Mouse (Mus musculus) right cerebral cortex, adult 2 months (tissue): ENCODE results near the gene Knstrn.
A peak's percentile ranks its signal among the peaks of the same experiment; 100 is the strongest.

Source experiments
- DNase-seq, 2 experiments: peaks; one replicate each; pipeline ENCODE4 v3.0.0; 2021 to 2022; ENCODE audit warnings: low spot score in 2 of 2

Gene Knstrn

DNA sequence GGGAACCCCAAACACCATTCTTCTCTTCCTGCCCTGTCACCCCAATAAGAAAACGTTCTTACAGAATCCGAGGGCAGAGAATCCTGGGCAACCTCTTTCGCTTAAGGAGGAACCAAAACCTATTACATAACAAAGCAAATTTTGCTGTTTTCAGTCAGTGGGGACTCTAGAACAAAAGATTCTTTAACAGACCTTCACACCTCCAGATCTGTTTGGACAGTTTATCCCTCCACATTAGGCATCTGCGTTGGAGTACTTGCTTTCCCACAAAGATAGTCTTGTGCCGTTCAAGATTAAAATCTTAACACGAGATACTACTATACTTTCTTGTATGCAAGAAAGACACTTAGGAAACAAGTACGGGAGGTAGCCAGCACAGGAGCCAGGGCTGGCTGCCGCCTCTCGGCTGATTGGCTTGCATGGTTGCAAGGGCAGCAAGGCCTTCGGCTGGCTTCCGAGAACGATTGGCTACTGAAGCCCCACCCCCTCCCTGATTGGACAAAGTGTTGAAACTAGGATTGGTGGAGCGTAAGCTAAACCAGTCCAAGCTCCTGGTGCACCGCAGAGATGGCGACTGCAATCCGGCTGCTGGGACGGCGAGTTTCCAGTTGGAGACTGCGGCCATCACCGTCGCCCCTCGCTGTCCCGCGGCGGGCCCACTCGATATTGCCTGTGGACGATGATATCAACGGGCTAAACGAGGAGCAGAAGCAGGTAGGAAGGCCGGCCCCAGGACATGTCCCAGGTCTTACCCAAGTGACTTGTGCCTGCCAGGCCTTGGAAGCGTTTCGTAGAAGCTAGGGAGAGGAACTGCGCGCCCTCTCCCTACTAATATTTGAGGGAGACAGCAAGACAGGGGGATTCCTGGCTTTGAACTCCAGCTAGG, 47.9 kb downstream of the Knstrn start, which contains the start of gene Ivd:
Gene Ivd, plus strand, starts transcription at position 501 of the 886 bp plus-strand sequence.
- peak; percentile 92 to 93 for DNase-seq

DNA sequence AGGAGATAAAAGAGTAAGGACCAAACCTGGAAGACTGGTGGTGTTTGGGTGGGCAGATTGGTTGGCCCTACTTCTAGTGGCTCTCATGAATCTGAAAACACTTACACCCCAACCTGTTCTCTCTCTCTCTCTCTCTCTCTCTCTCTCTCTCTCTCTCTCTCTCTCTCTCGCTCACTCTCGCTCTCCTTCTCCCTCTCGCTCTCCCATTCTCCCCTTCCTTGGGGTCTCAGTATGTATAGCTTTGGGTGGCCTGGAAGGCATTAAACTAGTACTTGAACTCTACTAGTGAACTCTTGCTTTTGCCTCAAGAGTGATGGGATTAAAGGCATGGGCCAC, 48.5 kb downstream of the Knstrn start:
- DNase-seq, result no peak

DNA sequence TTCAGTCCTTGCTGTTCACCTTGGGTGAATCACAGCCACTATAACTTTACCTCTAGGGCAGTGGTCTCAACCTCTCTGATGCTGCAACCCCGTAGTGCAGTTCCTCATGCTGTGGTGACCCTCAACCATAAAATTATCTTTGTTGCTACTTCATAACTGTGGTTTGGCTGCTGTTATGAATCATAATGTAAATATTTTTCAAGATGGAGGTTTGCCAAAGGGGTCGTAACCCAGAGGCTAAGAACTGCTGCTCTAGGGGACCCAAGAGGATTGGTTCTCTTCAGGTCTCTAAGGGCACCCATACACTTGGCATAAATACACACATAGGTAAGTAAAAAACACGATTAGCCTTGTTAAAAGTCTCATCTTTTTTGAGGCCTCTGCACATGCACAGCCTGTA, 56.8 kb downstream of the Knstrn start:
- DNase-seq, result no peak

DNA sequence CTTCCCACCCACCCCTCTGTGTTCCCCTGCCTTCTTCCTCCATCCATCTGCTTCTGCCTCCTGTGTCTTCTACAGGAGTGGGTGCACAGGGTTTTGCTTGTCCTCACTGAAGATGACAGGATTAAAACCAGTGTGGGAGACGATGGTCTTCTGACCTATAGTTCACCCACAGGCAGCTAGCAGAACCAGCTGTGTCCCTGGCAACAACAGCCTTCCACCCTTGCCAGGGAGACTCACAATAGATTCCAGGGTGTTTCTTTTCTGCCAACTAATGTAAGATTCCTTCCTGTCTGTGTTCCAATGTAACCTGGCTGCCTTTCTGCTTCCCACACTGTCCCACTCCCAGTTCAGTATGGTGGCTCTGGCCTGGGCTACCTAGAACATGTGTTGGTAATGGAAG, 57.2 kb downstream of the Knstrn start:
- no peak for DNase-seq

DNA sequence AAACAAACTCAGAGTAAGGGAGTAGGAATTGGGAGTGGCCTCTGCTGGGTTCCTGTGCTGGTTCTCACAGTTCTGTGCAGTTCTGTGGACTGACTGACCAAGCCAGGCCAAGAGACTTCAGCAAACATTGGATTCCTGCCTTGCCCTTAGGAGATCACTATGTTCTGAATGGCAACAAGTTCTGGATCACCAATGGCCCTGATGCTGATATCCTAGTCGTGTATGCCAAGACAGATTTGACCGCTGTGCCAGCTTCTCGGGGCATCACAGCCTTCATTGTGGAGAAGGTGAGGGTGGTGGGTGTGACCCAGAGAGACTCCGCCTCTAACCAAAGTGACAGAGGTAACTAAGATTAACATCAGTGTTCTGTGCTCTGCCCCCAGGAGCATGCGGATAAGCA, 59.2 kb downstream of the Knstrn start:
- DNase-seq, result no peak

DNA sequence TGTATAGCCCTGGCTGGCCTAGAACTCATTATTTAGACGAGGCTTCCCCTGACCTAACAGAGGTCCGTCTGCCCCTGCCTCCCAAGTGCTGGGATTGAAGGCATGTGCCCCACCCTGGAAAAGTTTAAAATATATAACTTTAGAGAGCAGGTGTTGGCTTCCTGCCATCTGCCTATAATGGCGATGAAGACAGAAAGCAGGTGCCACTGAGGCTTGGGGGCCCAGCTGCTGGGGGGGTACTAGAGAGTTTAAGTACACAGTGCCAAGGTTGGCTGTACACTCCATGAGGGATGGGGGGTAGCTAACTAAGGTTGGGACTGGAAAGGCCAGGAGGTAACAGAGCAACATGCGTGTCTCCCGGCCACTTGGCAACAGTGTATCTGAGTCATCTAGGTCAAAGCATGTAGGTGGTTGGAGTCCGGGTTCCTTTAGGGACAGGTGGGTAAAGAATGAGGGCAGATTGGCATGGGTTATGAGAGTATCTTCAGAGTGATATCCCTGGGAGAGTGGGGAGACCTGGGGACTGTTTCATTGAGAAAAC, 60.2 kb downstream of the Knstrn start:
- no peak for DNase-seq

DNA sequence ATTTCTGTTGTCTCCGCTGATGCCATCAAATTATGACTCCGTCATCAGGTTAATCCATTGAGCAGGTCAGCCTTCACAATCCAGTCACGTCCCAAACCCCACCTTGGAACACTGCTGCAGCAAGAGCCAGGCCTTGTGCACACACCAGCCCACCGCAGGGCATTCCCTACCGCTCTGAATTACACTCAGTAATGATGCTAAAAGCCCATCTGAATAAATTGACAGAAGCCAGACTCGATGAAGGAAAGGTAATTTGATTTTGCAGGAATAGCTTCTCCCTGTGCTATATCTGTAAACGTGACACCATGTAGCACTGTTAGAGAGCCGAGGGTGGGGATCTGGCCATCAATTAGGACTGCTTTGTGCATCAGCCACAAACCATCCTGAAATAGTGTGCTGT, 61.5 kb downstream of the Knstrn start:
- DNase-seq, result no peak

DNA sequence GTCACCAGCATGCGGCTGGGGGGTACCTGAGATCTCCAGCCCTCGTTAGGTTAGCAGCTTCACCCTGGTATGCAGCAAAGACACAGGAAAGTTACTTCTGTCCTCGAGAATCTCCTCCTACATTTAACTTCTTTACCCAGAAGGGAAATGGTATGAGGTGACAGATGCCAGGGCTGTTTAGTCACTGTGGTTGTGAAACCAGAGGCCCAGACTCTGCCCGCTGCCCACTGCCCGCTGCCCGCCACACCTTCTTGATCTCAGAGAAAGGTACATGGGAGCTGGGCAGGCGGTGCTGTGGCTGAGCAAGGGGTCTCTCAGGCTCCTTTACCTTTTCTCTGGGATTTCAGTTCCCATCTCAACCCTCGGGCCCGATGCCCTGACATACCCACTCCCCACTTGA, 62.6 kb downstream of the Knstrn start:
- DNase-seq, result no peak

DNA sequence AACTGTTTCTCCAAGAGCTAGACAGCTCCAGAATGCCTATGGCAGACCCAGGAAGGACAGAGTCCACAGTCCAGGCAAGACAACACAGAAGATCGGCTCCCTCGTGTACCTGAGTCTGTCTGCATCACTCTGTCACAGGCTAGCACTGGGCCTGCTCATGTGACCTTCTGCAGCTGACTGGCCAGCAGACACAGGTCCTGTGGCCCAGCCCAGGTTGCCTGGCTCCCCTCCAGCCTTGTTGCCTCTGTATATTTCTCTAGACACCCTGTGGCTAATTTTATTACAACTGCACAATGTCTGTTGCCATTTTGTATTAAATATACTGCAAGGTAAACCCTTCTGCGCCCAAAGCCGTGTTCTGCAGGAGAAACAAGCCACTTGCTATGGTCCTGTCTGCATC, 67.2 kb downstream of the Knstrn start:
- no peak for DNase-seq

DNA sequence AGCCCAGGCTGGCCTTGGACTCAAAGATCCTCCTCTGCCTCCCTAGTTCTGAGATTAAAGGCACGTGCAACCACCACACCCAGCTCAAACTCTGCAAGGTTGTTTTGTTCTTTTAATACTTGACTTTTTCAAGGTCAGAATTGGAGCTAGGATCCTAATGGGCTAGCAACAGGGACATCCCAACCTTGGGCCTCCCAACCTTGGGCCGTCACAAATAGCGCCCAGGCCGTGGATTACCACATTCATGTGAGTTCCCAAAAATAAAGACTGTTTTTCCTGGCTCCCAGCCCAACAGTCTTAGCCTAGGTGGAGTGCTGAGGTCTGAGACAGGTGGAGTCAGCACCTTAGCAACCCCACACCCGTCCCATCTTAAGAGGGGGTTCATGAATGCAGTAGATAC, 68.2 kb downstream of the Knstrn start:
- no peak for DNase-seq

DNA sequence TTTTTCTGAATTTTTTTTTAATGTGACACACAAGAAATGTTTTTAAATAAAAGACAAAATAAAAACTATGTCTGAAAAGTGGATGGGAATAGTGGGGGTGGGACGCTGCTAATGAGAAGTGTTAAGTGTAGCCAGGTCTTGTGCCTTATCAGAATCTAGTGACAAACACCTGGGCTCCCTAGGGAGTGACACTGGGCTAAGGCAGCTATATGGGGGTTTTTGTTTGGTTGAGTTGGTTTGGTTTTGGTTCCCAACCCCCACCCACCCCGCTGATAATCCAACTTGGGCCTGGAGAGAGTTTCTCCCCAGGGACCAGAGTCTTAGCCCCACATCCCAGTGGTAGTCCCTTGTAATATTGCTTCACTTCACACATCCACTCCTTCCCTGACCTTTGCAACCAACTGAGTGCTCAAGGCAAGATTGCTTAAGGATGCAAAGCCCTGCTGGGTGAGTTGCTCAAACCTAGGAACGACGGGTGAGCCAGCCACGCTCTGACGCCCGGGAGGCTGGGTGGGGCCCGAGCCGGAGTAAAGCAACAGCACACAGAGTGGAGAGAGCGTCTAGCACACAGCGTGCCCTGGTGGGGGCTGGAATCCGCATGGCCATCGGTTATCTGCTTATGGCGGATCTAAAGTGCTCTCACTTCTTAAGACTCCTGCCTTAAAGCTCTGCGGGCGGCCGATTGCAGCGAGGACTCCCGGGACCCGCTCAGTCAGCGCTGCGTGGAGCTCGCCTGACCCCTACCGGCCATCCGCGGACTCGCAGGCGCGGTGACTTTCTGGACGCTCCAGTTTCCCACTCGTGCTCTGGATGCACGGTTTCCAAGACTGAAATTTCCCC, 69.3 kb downstream of the Knstrn start:
- DNase-seq, result peak; percentile 92 to 95

DNA sequence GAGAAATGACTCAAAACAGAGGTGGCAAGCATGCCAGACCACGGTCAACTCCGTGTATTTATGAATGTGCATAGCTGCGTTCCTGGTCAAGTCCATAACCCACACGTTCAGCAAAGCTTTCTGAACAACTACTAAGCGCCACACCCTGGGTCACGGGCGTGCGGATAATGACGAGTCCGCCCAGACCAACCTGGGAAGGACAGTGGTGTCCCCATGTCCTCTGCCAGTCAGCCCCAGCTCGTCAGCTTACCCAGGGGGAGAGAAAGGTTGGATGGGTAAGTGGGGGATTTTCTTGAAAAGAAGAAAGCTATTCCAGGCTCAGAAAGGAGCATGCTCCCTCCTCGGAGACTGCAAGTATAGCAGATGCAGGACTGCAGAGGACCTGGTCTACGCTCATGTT, 73.6 kb downstream of the Knstrn start:
- DNase-seq, result no peak

DNA sequence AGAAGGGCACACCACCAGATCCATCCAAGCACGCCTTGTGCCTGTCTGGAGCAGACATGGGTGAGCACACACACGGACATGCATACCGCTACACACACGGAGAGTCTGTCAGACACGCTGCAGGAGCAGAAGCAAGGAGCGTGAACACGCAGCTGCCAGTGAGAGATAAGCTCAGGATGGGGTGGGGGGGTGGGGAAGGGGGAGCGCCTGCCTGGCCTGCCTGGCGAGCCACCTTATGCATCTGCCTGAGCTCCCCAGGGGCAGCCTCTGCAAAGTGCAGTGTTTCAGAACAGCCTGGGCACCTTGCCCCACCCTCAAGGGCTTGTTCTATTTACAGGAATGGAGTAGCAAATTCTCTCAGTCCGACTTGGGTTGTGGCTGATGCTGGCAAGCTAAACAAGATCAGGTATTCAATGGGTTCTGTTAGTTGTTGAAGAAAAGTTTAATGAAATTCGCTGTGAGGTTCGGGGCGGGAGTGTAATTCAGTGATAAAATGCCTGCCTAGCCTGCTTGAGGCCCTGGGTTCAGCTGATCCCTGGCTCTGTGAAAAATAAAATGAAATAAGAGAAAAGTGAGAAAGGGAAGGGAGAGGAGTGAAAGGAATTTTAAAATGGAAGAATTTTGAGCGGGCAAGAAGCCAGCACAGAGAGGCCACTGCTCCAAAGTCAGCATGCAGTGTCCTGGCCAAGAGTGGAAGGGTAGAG, 74.2 kb downstream of the Knstrn start:
- DNase-seq, result no peak

DNA sequence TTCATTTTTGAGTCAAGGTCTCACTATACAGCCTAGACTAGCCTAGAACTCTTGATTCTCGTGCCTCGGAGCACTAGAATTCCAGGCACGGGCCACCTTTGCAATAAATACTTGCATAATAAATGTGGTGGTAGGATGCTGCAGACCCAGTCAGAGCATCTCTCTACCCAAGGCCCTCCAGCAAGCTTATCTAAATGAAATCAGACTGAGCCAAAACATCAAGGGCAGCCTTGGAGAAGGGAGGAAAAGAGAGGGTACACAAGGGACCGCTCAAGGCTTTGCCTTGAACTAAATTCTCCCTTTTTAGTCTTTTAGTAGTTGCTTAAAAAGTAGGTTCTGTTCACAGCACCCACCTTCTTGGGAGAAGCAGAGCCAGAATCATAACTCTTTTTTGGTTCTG, 77.4 kb downstream of the Knstrn start:
- DNase-seq, result no peak

DNA sequence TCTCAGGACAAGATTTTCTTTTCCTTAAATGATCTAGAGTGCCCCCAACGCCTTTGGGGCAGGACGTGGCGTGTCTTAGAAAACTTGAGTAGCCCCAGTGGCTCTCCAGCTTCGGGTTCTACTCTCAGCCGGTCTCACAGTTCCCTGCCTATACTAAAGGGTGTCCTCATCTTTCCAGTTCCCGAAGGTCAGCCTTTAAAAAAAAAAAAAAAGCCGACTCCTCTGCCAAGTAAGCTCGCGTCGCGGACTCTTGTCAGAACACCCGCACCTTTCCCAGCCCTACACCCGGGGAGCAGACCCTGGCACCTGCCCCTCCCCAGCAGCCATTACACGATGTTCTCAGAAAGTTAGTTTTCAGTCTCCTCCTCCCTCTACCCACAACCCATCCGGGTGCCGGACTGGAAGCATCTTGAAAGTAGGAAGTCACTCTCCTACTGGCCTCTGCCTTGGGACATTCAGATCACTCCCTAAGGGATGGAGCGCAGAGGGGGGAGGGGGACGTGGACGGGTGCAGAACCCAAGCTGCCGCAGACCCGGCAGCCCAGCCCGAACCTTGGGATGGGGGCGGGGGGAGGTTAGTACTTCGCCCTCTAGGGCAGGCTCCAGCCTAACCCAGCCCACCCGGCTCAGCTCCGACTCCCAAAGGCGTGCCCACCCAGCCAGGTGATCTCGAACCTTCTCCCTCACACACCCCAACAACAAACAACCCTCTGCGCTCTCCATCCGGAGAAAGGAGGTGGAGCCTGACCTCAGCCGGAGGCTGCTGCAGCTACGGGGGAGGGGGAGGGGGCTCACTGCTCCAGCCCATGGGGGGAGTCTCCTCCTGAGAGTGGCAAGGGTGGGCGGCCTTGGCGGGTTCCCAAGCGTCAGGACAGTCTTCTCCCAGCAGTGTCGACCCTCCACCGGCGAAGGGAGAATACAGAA, 82.4 kb downstream of the Knstrn start:
- DNase-seq, result no peak

DNA sequence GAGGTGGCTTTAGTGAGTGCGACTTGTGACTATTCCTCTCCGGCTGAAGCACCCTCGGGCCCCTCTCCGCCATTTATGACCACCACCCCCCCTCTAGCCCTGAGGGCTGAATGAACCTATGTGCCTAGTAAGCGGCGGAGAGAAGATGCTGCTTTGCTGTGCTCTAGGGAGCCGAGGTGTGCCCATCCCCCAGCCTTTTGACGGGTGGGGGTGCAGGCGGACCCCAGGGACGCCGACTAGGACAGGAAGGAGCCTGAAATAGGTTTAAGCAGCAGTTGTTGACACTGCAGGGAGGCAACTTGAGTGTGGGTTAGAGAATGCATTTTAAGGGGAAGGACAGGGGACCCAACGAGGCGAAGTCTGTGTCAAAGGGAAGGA, 83.1 kb downstream of the Knstrn start:
- no peak for DNase-seq

DNA sequence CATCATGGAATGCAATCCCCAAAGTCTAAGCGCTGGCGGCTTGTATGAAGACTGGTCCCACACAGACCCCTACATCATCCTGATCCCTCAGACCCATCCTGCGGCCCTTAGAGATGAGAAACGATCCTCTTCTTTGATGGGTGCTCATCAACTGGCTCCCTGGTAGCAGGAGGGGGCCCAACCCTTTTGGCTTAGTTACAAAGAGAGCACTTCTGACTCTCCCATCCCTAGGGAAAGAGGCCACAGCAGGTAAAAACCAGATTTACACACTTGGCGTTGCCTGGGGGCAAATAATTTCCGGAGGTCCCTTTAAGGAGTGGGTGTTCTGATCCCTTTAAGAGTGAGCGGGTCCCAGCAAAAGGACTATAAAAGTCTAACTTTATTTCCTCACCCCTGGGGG, 83.6 kb downstream of the Knstrn start:
- no peak for DNase-seq

DNA sequence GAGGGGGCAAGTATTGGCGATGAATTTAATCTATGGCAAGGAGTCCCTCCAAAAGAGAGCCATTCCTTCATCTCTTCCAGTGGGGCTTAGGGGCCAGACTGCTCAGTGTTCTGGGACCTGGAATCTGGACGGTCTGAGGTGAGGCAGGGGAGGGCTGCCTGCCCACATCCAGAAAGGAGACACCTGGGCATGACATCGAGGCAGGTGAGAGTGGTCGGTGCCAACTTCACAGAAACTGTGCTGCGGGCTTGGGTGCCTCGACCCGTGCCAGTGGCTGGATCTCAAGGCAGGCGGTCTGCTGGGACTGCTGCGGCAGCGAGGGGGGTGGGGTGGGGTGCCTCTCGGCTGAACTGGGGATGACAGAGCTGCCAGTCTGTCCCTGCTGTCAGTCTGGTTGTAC, 84.0 kb downstream of the Knstrn start:
- DNase-seq, result no peak

DNA sequence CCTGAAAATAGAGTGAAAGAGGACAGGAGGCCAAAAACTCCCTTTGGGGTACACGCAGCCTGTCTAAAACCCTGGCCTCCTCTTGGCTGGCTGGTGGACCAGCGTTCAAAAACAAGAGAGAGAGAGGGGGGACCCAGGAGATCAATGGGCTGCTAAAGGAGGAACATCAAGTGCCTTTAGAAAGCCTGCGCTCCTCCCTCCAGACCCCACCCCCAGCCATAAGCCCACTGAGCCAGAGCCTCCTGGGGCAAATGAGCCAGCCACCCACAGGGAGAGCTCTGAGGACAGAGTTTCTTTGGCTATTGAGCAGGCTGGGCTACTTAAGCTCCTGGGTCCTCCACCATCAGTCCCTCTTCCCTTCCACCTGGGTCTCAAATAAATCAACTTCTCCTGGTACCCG, 85.0 kb downstream of the Knstrn start:
- DNase-seq, result no peak

DNA sequence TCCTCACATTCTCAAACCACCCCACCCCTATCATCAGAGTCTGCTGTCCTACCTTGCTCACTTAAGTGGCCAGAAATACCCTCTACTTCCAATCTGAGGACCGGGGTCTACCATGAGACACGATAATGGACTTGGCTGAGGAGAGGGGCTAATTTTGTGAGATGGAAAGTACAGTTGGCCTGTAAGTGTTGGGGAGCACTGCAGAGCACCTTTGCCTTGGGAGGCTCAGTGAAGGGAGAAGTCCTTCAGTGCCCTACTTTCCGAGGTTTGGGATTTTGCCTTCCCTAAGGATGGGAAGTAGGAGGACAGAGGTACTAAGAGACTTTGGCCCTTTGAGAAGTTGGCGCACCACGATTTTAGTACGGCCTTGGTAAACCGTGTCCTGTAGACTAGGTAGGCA, 85.5 kb downstream of the Knstrn start:
- no peak for DNase-seq
